Mouse (Mus musculus): Measurements from ENCODE around the gene Gm20817. TPM values are rescaled to one million over a fixed set of nuclear protein-coding genes. Genes with fewer than 3 reads are reported as not detected.
"Not testable (repeated sequence)": the region's sequence is repeated elsewhere in the genome, so short reads cannot be mapped to it uniquely, and the experiment has no call there.

The Gm20817 gene
- not detected in 2 replicates for polyA plus RNA-seq (2011; ENCODE audit: insufficient read depth, insufficient read length, low read depth, missing spikeins)

GRCm38 (mm10) chrY:68832628-68833027 is at the start of gene Gm20817:
Gene Gm20817 (minus strand): TSS chrY:68832728.
- not testable (repeated sequence) for H3K4me3 ChIP-seq (ENCODE audit: low read depth, low read length); H3K27me3 ChIP-seq (ENCODE audit: control insufficient read depth, insufficient read depth, low read length, poor library complexity, severe bottlenecking); H3K9ac ChIP-seq (ENCODE audit: low read depth, poor library complexity, severe bottlenecking); H3K9me3 ChIP-seq (replicated peaks; ENCODE audit: control insufficient read depth, insufficient read depth, low read length, poor library complexity, severe bottlenecking); H3K27ac ChIP-seq (ENCODE audit: insufficient read depth, low read length); H3K4me1 ChIP-seq (ENCODE audit: control insufficient read depth, insufficient read depth, low read length); H3K36me3 ChIP-seq (ENCODE audit: control insufficient read depth, insufficient read depth, low read length, poor library complexity, severe bottlenecking)

Measured in ES-Bruce4 (cell line).